17 mouse cellular contexts compared by ENCODE assay signal in genomic region chr7:57778754-57779153, GRCm38 (mm10).
"Had no signal": no experiment of that assay in that cellular context is flagged by ENCODE, and none has a peak within 500 bp of the region (broad histone marks: within the 10 kb centered on the region; RNA-seq: fewer than 3 reads in every experiment).

No protein-coding gene starts in this region.

- ATAC-seq: liver, embryonic 12.5 days; midbrain, embryonic 13.5 days had no signal

- H3K4me3 ChIP-seq: limb, embryonic 15.5 days; liver, embryonic 12.5 days; midbrain, embryonic 13.5 days; neural tube, embryonic 12.5 days had no signal

- H3K9ac ChIP-seq: limb, embryonic 15.5 days; liver, embryonic 12.5 days; lung, embryonic 14.5 days; midbrain, embryonic 13.5 days; neural tube, embryonic 12.5 days had no signal

- H3K27ac ChIP-seq: kidney, postnatal 0 days; limb, embryonic 15.5 days; liver, embryonic 12.5 days; macrophage; midbrain, embryonic 13.5 days; neural tube, embryonic 12.5 days had no signal

- H3K36me3 ChIP-seq: limb, embryonic 15.5 days; liver, embryonic 12.5 days; midbrain, embryonic 13.5 days; neural tube, embryonic 12.5 days had no signal

- DNase-seq: kidney, adult 8-10 months; kidney, postnatal 36 days; layer of hippocampus, adult 9-11 months; layer of hippocampus, postnatal 36 days; lung, embryonic 14.5 days; lung, postnatal 14 days; retina, postnatal 1 day; right cerebral cortex, postnatal 4 days; spleen, adult 18-20 months; thymus, adult 2 months; thymus, postnatal 25 days had no signal

- H3K4me2 ChIP-seq: limb, embryonic 15.5 days; liver, embryonic 12.5 days; lung, embryonic 14.5 days; midbrain, embryonic 13.5 days; neural tube, embryonic 12.5 days had no signal

- H3K4me1 ChIP-seq: limb, embryonic 15.5 days; liver, embryonic 12.5 days; midbrain, embryonic 13.5 days; neural tube, embryonic 12.5 days had no signal

- H3K27me3 ChIP-seq: limb, embryonic 15.5 days; liver, embryonic 12.5 days; midbrain, embryonic 13.5 days; neural tube, embryonic 12.5 days had no signal

- H3K9me3 ChIP-seq: limb, embryonic 15.5 days; liver, embryonic 12.5 days; midbrain, embryonic 13.5 days; neural tube, embryonic 12.5 days had no signal
